Mouse (Mus musculus) embryo, embryonic 10 days (tissue): Measurements from ENCODE around the gene Pfkfb4.

Source experiments
- DNase-seq: peaks from one replicate; pipeline ENCODE4 v3.0.0-alpha.2; 2015; ENCODE audit warnings: low spot score

Pfkfb4 gene

GRCm38 (mm10) chr9:109038086-109038895, 46.7 kb downstream of the Pfkfb4 start, which contains the start of gene Shisa5:
Gene Shisa5 (plus strand): TSS chr9:109038565.
- peak; percentile 77 for DNase-seq

GRCm38 (mm10) chr9:109038901-109039364, 47.4 kb downstream of the Pfkfb4 start:
- no peak for DNase-seq

- DNase-seq = no peak
These were observed 48.1 kb downstream of the Pfkfb4 start for GRCm38 (mm10) chr9:109039681-109040080.

GRCm38 (mm10) chr9:109040216-109040615, 48.6 kb downstream of the Pfkfb4 start:
- no peak for DNase-seq

GRCm38 (mm10) chr9:109040906-109041305, 49.3 kb downstream of the Pfkfb4 start:
- DNase-seq = no peak

GRCm38 (mm10) chr9:109041351-109041750, 49.8 kb downstream of the Pfkfb4 start:
- DNase-seq = no peak

- DNase-seq = peak; percentile 65
These were observed 54.7 kb downstream of the Pfkfb4 start for GRCm38 (mm10) chr9:109046306-109046705.

- no peak for DNase-seq
These were observed 57.7 kb downstream of the Pfkfb4 start for GRCm38 (mm10) chr9:109049316-109049715.

- no peak for DNase-seq
These were observed 58.6 kb downstream of the Pfkfb4 start for GRCm38 (mm10) chr9:109049996-109050673.

- DNase-seq = no peak
These were observed 59.1 kb downstream of the Pfkfb4 start for GRCm38 (mm10) chr9:109050674-109050997.

GRCm38 (mm10) chr9:109051011-109051501, 59.5 kb downstream of the Pfkfb4 start:
- no peak for DNase-seq

GRCm38 (mm10) chr9:109051651-109052489, 60.3 kb downstream of the Pfkfb4 start:
- DNase-seq = no peak

GRCm38 (mm10) chr9:109052490-109053260, 61.1 kb downstream of the Pfkfb4 start:
- no peak for DNase-seq

- DNase-seq = no peak
These were observed 61.8 kb downstream of the Pfkfb4 start for GRCm38 (mm10) chr9:109053366-109053765.

GRCm38 (mm10) chr9:109053851-109054250, 62.3 kb downstream of the Pfkfb4 start:
- DNase-seq = no peak

GRCm38 (mm10) chr9:109054712-109055111, 63.1 kb downstream of the Pfkfb4 start:
- peak; percentile 78 for DNase-seq

- no peak for DNase-seq
These were observed 63.9 kb downstream of the Pfkfb4 start for GRCm38 (mm10) chr9:109055271-109056030.

GRCm38 (mm10) chr9:109056081-109056690, 64.6 kb downstream of the Pfkfb4 start:
- DNase-seq = no peak

- no peak for DNase-seq
These were observed 65.3 kb downstream of the Pfkfb4 start for GRCm38 (mm10) chr9:109056916-109057315.

GRCm38 (mm10) chr9:109057543-109057942, 66.0 kb downstream of the Pfkfb4 start:
- no peak for DNase-seq
